Mouse (Mus musculus) liver, adult (tissue): ENCODE results near the gene Cyp4f40.
"Not testable (repeated sequence)": the region's sequence is repeated elsewhere in the genome, so short reads cannot be mapped to it uniquely, and the experiment has no call there.

Experiments
- GATA4 ChIP-seq: IDR thresholded peaks from 2 replicates; pipeline ENCODE4 v1.6.1; 2014; ENCODE audit warnings: mild to moderate bottlenecking, low read length; ENCODE audit not compliant: insufficient replicate concordance

Gene Cyp4f40

GRCm38 (mm10) chr17:32658712-32659111, at the start of gene Cyp4f40:
Cyp4f40 (plus strand) TSS chr17:32658900.
- TF ChIP-seq GATA4 = no peak

GRCm38 (mm10) chr17:32610896-32611295, 47.8 kb upstream of the Cyp4f40 start:
- no peak for TF ChIP-seq GATA4

GRCm38 (mm10) chr17:32612417-32612816, 46.3 kb upstream of the Cyp4f40 start:
- no peak for TF ChIP-seq GATA4

- TF ChIP-seq GATA4 = no peak
Observed at GRCm38 (mm10) chr17:32617252-32617651, 41.4 kb upstream of the Cyp4f40 start.

- TF ChIP-seq GATA4 = not testable (repeated sequence)
Observed at GRCm38 (mm10) chr17:32621018-32621417, 37.7 kb upstream of the Cyp4f40 start, which contains the start of gene Cyp4f37. Cyp4f37 (plus strand) TSS chr17:32621309.

GRCm38 (mm10) chr17:32631936-32632335, 26.8 kb upstream of the Cyp4f40 start:
- no peak for TF ChIP-seq GATA4

GRCm38 (mm10) chr17:32634972-32635314, 23.8 kb upstream of the Cyp4f40 start:
- TF ChIP-seq GATA4 = no peak

- TF ChIP-seq GATA4 = no peak
Observed at GRCm38 (mm10) chr17:32636341-32636740, 22.4 kb upstream of the Cyp4f40 start.

GRCm38 (mm10) chr17:32637151-32637550, 21.5 kb upstream of the Cyp4f40 start:
- TF ChIP-seq GATA4 = no peak

- no peak for TF ChIP-seq GATA4
Observed at GRCm38 (mm10) chr17:32646631-32647030, 12.1 kb upstream of the Cyp4f40 start.

GRCm38 (mm10) chr17:32653860-32654259, 4.8 kb upstream of the Cyp4f40 start:
- TF ChIP-seq GATA4 = no peak

GRCm38 (mm10) chr17:32657041-32657440, 1.7 kb upstream of the Cyp4f40 start:
- TF ChIP-seq GATA4 = no peak

- no peak for TF ChIP-seq GATA4
Observed at GRCm38 (mm10) chr17:32658246-32658645, 454 bp upstream of the Cyp4f40 start.

- TF ChIP-seq GATA4 = no peak
Observed at GRCm38 (mm10) chr17:32673976-32674375, 15.3 kb downstream of the Cyp4f40 start.

GRCm38 (mm10) chr17:32676040-32676635, 17.4 kb downstream of the Cyp4f40 start:
- no peak for TF ChIP-seq GATA4

GRCm38 (mm10) chr17:32680404-32680803, 21.7 kb downstream of the Cyp4f40 start:
- TF ChIP-seq GATA4 = no peak

- 0 out of 2 replicates have a peak, but pooled peaks have one; percentile 12 for TF ChIP-seq GATA4
Observed at GRCm38 (mm10) chr17:32685048-32685750, 26.5 kb downstream of the Cyp4f40 start, which contains the start of gene Cyp4f15. Cyp4f15 (plus strand) TSS chr17:32685627.

GRCm38 (mm10) chr17:32686722-32687121, 28.0 kb downstream of the Cyp4f40 start:
- TF ChIP-seq GATA4 = 0 out of 2 replicates have a peak, but pooled peaks have one; percentile 9
